Mouse (Mus musculus) heart, adult 18-20 months (tissue): ENCODE data around the gene Rasd2. TPM values are rescaled to one million over a fixed set of nuclear protein-coding genes. Genes with fewer than 3 reads are reported as not detected.

Experiments
- DNase-seq, 2 experiments: peaks; one replicate each; pipeline ENCODE4 v3.0.0; 2021 to 2022; ENCODE audit warnings: mixed read lengths in 1 of 2
- long read RNA-seq, 2 experiments: library from polyadenylated mRNA; stranded (forward); transcript quantifications; one replicate each; pipeline ENCODE4 v2.0.0; 2021
- total RNA-seq, 2 experiments: library from RNA; stranded (reverse); gene quantifications; 2 replicates each; pipeline ENCODE4 v1.2.3; 2021

The Rasd2 gene
- 1 to 10 TPM; 5.4 to 6.1 TPM for total RNA-seq
- long read RNA-seq, experiment 1, partial matches to known transcripts, result 0 of 1 reads
- long read RNA-seq, experiment 1, other reads (novel, unspliced or antisense), result 1 of 1 reads
- long read RNA-seq, experiment 2, partial matches to known transcripts, result 0 of 2 reads
- long read RNA-seq, experiment 2, other reads (novel, unspliced or antisense), result 2 of 2 reads

DNA sequence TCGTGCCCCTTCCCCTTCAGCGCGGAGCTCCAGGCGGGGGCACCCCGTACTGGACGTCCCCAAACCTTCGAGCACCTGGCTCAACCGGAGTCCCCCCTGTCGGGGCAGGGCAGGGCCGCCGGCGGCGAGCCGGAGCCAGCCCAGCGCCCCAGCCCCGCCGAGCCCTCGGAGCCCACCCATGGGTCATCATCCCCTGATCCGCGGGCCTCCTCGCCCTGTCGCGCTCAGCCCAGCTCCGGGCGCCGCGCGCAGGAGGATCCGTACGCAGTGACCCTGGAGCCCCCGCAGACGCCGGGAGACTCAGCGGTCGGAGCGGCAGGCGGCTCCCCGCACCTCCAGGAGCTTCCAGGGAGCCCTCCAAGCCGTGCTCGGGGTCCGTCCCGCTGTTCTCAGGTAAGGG, at the start of gene Rasd2:
Gene Rasd2, plus strand, starts transcription at position 259 of the 400 bp plus-strand sequence.
- peak in 1 of 2 experiments; percentile 28 for DNase-seq

DNA sequence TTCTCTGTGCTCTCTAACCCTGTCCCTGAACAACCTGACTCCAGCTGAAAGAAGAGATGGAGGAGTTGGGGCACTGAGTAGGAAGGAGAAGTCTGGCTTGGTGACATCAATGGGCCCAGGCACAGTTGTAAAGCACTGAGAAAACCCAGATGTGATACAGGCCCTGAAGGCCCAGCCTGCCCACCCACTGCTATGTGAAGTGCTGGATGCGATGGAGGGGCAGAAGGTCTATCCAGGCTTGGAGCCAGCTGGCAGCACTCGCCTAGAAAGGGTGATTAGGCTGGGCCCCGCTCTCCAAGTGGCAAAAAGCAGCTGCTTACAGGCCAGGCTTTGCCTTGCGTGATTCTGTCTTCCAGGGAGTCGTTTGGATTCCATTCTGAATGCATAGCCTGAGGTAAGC, 44.4 kb upstream of the Rasd2 start:
- DNase-seq, result no peak

DNA sequence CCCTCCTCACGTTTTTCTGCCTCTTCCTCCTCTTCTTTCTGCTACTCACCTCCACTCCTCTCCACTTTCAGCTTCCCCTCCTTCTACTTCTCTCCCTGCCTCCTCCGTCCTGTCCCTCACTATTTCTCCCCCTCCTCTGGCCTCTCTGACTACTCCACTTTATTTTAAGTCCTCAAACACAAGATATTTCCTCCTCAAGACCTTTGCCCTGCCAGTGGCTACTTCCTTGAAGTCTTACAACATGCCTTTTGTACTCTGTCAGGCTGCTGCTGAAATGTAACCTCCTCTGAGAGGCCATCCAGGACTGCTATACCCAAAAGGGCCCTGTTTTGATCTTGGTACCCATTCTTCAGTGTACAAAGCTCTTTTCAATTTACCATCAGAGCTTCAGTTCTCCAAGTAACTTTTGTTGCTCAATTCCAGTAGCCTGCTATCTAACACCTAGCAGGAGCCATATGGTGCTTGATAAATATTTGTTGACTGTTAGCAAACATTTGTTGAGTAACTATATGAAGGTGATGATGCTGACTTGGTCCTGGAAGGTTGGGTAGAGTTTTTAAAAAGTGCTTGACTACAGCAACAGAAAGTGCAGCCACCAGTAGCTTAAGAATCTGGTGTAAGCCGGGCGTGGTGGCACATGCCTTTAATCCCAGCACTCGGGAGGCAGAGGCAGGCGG, 41.6 kb upstream of the Rasd2 start:
- DNase-seq, result no peak

DNA sequence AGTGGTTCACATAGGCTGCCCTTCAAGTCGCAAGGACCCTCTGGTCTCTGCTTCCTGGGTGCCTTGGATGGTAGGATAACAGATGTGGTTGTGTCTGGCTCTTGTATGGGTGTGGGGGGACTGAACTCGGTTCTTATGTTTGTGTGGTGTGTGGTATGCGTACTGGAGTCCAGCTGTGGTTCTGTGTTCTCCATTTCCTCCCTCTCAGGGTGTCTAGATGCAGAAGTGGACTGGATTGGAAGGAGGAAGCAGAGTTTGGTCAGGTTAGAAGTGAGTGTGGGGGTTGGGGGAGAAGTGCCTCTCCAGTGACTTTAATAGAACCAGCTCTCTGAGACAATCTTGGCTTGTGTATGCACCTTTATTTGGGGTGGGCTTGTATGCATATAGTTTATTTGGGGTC, 20.7 kb upstream of the Rasd2 start:
- DNase-seq, result no peak

GRCm38 (mm10) chr8:75194473-75195071, 19.2 kb upstream of the Rasd2 start:
- DNase-seq, result no peak

DNA sequence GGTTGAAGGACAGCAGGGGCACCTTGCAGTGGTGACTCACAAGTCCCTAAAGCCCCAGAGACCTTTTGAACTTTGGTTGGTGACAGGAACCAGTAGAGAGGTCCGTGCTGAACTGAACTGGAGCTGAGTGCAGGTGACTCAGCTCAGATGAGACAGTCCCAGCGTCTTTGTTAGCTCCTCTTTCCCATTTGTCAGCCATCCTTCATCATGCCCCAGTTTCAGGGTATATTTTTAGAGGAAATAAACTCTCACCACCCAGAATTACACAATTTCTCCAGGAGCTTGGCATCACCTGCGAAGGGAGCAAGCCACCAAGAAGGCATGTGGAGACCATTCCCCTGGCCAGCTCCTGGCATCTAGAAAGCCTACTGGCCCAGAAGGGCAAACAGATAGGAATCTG, 16.6 kb upstream of the Rasd2 start:
- no peak for DNase-seq

DNA sequence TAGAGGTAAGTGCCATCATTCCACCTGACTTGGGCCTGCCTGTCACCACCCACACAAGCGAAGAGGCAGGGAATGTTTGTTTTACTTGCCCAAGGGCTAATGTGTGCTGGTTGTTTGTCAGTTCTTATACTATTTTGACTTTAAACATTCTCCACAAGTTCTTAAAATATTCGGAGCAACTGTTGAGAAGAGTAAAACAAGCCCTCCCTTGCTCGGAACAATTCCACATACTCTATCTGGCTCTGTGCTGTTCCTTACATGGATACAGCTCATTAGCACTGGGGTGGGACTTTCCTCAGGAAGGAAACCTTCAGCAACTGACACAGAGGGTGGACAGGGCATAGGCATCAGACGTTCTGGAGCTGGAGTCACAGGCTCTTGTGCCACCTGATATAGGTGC, 15.9 kb upstream of the Rasd2 start:
- DNase-seq, result peak in 1 of 2 experiments; percentile 47

DNA sequence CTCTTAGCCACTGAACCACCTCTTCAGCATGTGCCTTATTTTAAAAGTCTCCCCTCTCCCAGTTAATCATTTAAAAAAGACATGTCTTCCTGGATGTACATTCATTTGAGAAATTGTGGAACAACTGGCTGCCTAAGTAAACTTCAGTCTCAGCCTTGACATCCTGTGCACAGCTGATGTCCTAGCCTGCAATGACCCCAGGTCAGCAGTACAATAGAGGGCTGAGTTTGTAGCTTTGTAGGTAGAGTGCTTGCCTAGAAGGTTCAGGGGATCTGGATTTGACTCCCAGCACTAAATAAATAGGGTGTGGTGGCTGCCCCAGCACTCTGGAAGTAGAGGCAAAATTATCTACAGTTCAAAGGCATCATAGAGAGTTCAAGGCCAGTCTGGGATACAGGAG, 15.4 kb upstream of the Rasd2 start:
- DNase-seq, result peak in 1 of 2 experiments; percentile 46

- no peak for DNase-seq
Observed at GRCm38 (mm10) chr8:75198988-75199765, 14.6 kb upstream of the Rasd2 start.

DNA sequence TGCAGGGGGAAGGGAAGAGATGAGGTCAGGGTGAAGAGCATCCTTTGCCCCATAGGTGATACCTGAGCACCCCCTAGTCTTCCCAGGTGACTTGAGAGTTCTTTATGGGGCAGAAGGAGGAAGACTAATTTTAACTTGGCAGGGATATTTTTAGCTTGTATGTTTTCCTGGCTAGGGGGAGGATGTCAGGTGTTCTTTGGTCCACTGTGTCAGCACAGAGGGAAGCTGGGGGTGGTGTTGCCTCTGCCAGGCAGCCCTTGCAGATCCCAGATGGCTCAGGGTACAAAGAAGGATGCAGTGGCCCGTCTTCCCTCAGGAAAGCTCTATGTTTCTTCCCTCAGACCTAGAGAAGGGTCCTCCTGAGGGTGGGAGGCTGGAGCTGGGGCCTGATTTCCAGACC, 13.8 kb upstream of the Rasd2 start:
- peak; percentile 22 to 35 for DNase-seq

- no peak for DNase-seq
Observed at GRCm38 (mm10) chr8:75202041-75202656, 11.6 kb upstream of the Rasd2 start.

- DNase-seq, result no peak
Observed at GRCm38 (mm10) chr8:75202913-75203312, 10.8 kb upstream of the Rasd2 start.

DNA sequence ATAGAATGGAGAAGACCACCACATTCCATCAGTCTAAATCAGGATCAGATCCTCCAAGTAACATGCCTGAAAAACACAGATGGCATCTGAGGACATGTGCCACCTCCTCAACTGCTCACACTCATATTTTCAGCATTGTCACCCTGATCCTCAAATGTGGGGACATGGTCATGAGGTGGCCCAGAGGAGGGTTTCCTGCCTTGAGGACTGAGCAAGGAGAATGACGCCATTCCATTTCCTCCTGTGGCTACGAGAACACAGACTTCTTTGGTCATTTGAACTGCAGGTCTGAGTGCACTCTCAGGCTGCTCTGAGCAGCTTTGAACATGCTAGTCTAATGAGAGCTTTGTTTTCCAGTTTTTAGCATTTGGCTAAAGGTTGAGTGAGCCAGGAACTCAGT, 10.3 kb upstream of the Rasd2 start:
- DNase-seq, result no peak

GRCm38 (mm10) chr8:75204190-75204868, 9.4 kb upstream of the Rasd2 start:
- DNase-seq, result no peak

DNA sequence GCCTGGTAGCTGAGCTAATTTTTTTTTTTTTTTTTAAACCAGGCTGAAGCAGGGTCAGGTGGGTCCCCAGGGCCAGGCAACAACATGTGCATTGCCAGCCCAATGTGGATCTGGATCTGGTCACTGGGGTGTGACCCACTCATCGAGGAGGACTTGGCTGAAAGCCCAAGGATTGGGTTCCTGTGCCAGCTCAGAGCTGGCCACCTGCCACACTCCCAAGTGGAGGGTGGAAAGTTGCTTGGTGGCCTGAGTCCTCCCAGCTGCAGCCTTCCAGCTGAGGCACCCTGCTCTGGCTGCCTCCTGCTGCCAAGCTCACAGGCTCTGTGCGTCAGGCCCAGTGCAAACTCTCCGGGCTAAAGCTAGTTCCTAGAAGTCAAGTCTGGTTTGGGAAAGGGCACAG, 2.3 kb upstream of the Rasd2 start:
- DNase-seq, result peak; percentile 44 to 69

GRCm38 (mm10) chr8:75212631-75213306, 975 bp upstream of the Rasd2 start:
- DNase-seq, result peak; percentile 88 to 90

GRCm38 (mm10) chr8:75213307-75213651, 465 bp upstream of the Rasd2 start:
- DNase-seq, result no peak

DNA sequence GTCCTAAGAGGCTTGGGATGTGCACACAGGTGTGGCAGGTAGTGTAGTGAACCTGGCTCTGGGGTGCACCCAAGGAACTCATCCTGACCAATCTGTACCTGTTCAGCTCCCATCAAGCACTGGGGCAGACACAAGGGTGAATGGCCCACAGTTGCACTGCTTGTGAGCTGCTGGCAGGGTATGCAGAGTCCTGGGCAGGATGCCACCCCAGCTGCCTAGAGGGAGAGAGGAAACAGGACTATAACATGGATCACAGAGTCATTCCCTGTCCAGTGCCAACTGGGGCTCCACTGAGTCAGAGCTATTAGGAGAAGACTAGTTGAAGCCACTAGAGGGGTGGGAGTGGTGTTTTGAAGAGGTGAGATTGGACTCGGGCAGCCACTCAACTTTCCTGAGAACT, 1.3 kb downstream of the Rasd2 start:
- DNase-seq, result peak; percentile 42 to 51

DNA sequence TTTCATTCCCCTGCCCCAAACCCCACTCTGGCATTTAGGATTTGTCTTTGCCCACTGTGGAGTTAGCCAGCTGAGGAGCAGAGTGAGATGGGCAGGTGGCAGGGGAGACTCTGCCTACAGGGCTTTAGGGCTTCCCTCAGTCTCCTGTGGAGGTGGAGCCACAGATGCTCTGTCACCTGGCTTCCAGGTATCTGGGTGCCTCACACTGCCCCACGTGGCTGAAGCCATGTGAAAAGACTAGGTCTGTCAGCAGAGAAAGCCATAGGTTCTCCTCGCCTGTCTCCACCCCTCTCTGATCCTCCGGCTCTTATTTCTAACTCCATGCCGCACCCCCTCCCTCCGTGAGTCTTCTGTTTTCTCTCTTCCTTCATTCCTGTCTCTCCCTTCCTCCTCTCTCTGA, 2.2 kb downstream of the Rasd2 start:
- DNase-seq, result no peak

- DNase-seq, result peak in 1 of 2 experiments; percentile 23
Observed at GRCm38 (mm10) chr8:75216886-75217285, 3.1 kb downstream of the Rasd2 start.

GRCm38 (mm10) chr8:75217969-75218368, 4.2 kb downstream of the Rasd2 start:
- DNase-seq, result peak; percentile 64 to 85
